Mouse (Mus musculus) kidney, postnatal 10 days (tissue): ENCODE results near the gene Olfr992.
"Not testable (repeated sequence)": the region's sequence is repeated elsewhere in the genome, so short reads cannot be mapped to it uniquely, and the experiment has no call there.

Source experiments
- DNase-seq: peaks from one replicate; pipeline ENCODE4 v3.0.0; 2021; ENCODE audit warnings: mixed read lengths

Gene Olfr992

DNA sequence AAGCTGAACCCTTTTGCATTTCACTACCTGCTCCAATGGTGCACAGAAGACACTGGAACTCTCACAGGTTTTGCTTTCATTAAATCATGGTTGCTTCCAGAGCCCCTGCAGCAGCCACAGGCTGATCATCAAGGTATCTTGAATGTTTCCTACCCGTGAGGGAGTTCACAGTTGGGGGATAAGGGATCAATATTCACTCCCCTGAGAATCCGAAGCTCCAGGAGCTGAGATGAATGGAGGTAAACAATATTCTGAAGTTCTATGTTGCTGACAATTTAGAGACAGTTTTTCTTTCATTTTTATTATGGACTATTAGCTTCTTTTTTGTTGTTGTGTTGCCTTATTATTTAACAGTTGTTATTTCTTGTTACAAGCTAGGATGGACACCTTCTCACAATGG lies at the start of gene Olfr992:
Gene Olfr992, minus strand, starts transcription at position 101 of the 400 bp plus-strand sequence.
- DNase-seq = no peak

GRCm38 (mm10) chr2:85443539-85443938 lies 34.3 kb upstream of the Olfr992 start, which contains the start of gene Olfr995:
Gene Olfr995, minus strand, starts transcription at chr2:85443639.
- DNase-seq = no peak

GRCm38 (mm10) chr2:85442546-85442945 lies 33.3 kb upstream of the Olfr992 start:
- no peak for DNase-seq

GRCm38 (mm10) chr2:85436351-85436750 lies 27.1 kb upstream of the Olfr992 start, which contains the start of gene Olfr994:
Gene Olfr994, minus strand, starts transcription at chr2:85436451.
- no peak for DNase-seq

DNA sequence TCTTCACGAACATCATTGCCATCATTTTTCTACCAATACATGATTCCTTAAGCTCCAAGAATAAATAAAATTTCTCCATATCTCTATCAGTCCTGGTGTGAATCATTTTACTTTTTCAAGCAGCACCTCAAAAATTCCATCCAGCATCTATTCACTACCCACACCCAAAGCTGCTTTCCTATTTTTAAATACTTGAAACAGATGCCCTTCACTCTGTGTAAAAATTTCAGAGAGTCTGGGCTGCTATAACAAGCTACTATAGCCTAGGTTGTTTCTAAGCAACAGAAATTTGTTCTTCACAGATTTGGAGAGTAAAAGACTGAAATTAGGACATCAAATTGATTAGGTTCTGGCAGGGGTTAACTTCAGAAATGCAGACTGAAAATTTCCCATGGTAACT lies 16.6 kb upstream of the Olfr992 start:
- DNase-seq = no peak

- no peak for DNase-seq
These were observed 5.5 kb upstream of the Olfr992 start, which contains the start of gene Olfr993 for GRCm38 (mm10) chr2:85414777-85415176. Gene Olfr993, minus strand, starts transcription at chr2:85414877.

GRCm38 (mm10) chr2:85363127-85363526 lies 46.1 kb downstream of the Olfr992 start, which contains the start of gene Olfr988:
Gene Olfr988, minus strand, starts transcription at chr2:85363227.
- DNase-seq = not testable (repeated sequence)
